Mouse (Mus musculus) hindbrain, postnatal 0 days (tissue): ENCODE data around the gene Npy. TPM values are rescaled to one million over a fixed set of nuclear protein-coding genes. Genes with fewer than 3 reads are reported as not detected.

Experiments
- ATAC-seq: fragments of 200-750 bp; cut with Nextera tagmentation; 2 replicates; pipeline ENCODE4 v1.8.0; 2017; ENCODE audit warnings: mild to moderate bottlenecking, moderate TSS enrichment, moderate library complexity
- DNase-seq: peaks from one replicate; pipeline ENCODE4 v3.0.0-alpha.2; 2015; ENCODE audit warnings: low spot score
- H3K27ac ChIP-seq: fragments of 300-500 bp; sonication (generic); 2 replicates; pipeline ENCODE4 v1.5.1; 2014; ENCODE audit warnings: mild to moderate bottlenecking
- H3K27me3 ChIP-seq: fragments of 300-500 bp; sonication (generic); 2 replicates; pipeline ENCODE4 v1.6.1; 2014; ENCODE audit warnings: low read length, mixed read lengths; ENCODE audit not compliant: insufficient read depth
- H3K36me3 ChIP-seq: fragments of 300-500 bp; sonication (generic); 2 replicates; pipeline ENCODE4 v1.6.1; 2014; ENCODE audit warnings: low read length, mixed read lengths; ENCODE audit not compliant: insufficient read depth
- H3K4me1 ChIP-seq: fragments of 300-500 bp; sonication (generic); 2 replicates; pipeline ENCODE4 v1.6.1; 2014; ENCODE audit warnings: antibody characterized with exemption, low read length, mixed read lengths; ENCODE audit not compliant: insufficient read depth
- H3K4me2 ChIP-seq: fragments of 300-500 bp; sonication (generic); 2 replicates; pipeline ENCODE4 v1.6.1; 2014; ENCODE audit warnings: low read depth, mild to moderate bottlenecking, low read length, moderate library complexity, mixed read lengths
- H3K4me3 ChIP-seq: fragments of 300-500 bp; sonication (generic); 2 replicates; pipeline ENCODE4 v1.5.1; 2014; ENCODE audit warnings: low read length
- H3K9ac ChIP-seq: fragments of 300-500 bp; sonication (generic); replicated peaks from 2 replicates; pipeline ENCODE4 v1.6.1; 2014; ENCODE audit warnings: mild to moderate bottlenecking, low read length, moderate library complexity, mixed read lengths
- H3K9me3 ChIP-seq: fragments of 300-500 bp; sonication (generic); 2 replicates; pipeline ENCODE4 v1.6.1; 2016; ENCODE audit warnings: low read length, mixed read lengths
- CTCF ChIP-seq: IDR thresholded peaks from 2 replicates; pipeline ENCODE4 v1.5.1; 2016; ENCODE audit warnings: antibody characterized with exemption, control low read depth, low read depth
- WGBS: fragments of 180-500 bp; shearing (Covaris S2); extraction: QIAGEN DNeasy Blood & Tissue Kit; methylation state at CpG from one replicate; pipeline ENCODE4 v1.1.7; 2014; 5-methylcytosine and 5-hydroxymethylcytosine counted together
- polyA plus RNA-seq: library from polyadenylated mRNA; unstranded; fragments of >200 nt; fragmentation: Nextera tagmentation; extraction: Ambion mirVana; gene quantifications from 2 replicates; pipeline ENCODE4 v1.2.1, GENCODE M21; 2015
- total RNA-seq: library from RNA; depleted of rRNA; stranded (reverse); fragments of >200 nt; gene quantifications from 2 replicates; pipeline ENCODE4 v1.2.3, GENCODE M21; 2014; rRNA removed

Npy gene
- total RNA-seq (74.4 and 117 TPM in 2 replicates), polyA plus RNA-seq (110 and 120 TPM in 2 replicates)

DNA sequence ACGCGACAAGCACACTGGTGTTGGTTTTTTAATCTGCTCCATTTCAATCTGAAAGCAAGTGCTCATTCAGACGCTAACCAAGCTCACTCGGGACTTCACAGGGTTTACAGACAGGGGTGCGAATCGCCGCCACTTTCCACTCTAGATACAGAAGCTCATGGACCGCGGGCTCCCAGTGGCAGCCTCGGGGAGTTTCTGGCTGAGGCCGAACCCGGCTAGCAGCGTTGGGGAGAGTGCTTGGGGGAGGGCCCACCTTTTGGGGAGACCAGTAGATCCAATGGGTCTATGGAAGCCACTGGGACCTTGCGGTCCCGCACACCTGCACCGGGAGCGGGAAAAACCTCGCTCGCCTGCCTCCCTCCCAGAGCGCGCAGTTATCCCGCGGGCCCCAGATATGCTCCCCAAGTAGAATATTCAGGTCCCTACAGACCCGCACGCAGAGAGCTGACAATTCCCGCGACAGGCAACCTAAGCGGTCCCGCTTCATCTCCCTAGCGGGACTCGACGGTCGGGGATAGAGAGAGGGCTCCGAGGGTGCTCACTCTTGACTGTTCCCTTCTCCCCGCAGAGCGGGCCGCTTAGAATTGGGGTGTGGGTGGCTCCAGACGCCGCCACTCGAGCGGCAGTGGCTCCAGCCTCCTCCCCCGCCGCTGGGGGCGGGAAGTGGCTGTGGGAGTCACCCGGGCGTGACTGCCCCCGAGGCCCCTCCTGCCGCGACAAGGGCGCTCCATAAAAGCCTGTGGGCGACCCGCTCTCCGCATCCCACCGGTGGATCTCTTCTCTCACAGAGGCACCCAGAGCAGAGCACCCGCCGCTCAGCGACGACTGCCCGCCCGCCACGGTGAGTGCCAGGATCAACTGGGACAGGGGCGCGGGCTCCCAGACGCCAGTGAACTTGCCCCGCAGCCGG, at the start of gene Npy:
TSS of gene Npy (plus strand) at position 750 of the 910 bp plus-strand sequence.
- H3K27me3 ChIP-seq, result peaks cover 18% of the 10 kb centered on the region
- peaks cover 9% of the 10 kb centered on the region; the same call in 1 of the 2 replicates for H3K4me1 ChIP-seq
- ATAC-seq (peak; percentile 67; the same call in 1 of the 2 replicates), DNase-seq (peak; percentile 24)
- peak within 1 kb of the TSS; percentile 71 for H3K4me2 ChIP-seq
- H3K9me3 ChIP-seq, result no peaks in the 10 kb centered on the region
- WGBS, result under 1% methylated on average over 61 of the region's 66 CpGs
- no peaks in the 10 kb centered on the region for H3K36me3 ChIP-seq
- H3K27ac ChIP-seq, result no peak within 1 kb of the TSS
- H3K4me3 ChIP-seq, result peak within 1 kb of the TSS; percentile 42
- TF ChIP-seq CTCF, result no peak
- no peak within 1 kb of the TSS; the same call in 1 of the 2 replicates for H3K9ac ChIP-seq

DNA sequence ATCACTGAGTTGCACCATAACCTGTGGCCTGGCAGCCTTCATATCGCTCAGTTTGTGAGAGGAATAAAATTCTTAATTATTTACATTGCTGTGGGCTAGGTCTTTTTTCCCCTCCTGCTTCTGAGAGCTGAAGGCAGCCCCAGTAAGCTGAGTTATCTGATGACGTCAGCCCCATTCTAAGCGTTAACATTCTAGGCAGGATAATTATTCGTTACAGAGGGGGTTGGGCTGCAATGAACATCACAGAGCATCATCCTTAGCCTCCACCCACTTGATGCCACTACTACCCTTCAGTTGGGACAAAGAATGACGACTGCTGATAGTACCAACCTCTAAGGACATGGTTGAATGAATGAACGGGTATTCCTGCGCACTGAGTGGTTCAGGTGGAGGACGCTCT, 47.5 kb upstream of the Npy start:
- no peak for ATAC-seq
- 62% methylated on average over 8 of the region's 8 CpGs for WGBS

DNA sequence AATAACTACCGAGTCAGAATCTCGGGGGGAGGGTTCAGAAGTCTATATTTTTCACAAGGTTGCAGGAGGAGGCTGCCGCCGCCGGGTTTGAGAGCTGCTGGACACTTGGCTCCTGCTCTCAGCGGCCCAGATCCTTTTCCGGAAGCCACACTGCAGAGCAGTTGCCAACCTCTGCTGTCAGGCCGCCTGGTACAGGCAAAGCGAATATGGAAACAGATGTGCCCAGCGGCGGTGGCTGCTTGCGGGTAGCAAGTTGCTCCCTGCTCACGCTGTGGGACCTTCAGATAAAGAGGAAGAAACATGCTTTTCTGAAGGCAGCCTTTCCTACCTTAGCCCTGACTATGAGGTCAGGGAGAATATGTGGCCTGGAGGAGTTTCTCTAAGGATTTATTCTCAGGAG, 44.4 kb upstream of the Npy start:
- DNase-seq (peak; percentile 18), ATAC-seq (no peak)
- no peak overlapping the region for H3K4me2 ChIP-seq
- no peaks in the 10 kb centered on the region for H3K27me3 ChIP-seq
- TF ChIP-seq CTCF, result no peak
- WGBS, result 58% methylated on average over 13 of the region's 13 CpGs
- H3K36me3 ChIP-seq, result no peaks in the 10 kb centered on the region
- H3K4me1 ChIP-seq, result peaks cover 4% of the 10 kb centered on the region; the same call in 1 of the 2 replicates
- no peaks in the 10 kb centered on the region for H3K9me3 ChIP-seq
- no peak overlapping the region for H3K9ac ChIP-seq
- no peak overlapping the region for H3K4me3 ChIP-seq
- H3K27ac ChIP-seq, result no peak overlapping the region

More for the DNA sequence above, 47.5 kb upstream of the Npy start:
- Histone ChIP-seq H3K36me3 (no peaks in the 10 kb centered on the region), H3K27ac (no peak overlapping the region), H3K4me1 (peaks cover 4% of the 10 kb centered on the region; the same call in 1 of the 2 replicates), H3K4me3 (no peak overlapping the region), H3K9ac (no peak overlapping the region), H3K9me3 (no peaks in the 10 kb centered on the region), H3K27me3 (no peaks in the 10 kb centered on the region), H3K4me2 (no peak overlapping the region)
- DNase-seq, result no peak
- TF ChIP-seq CTCF, result no peak

DNA sequence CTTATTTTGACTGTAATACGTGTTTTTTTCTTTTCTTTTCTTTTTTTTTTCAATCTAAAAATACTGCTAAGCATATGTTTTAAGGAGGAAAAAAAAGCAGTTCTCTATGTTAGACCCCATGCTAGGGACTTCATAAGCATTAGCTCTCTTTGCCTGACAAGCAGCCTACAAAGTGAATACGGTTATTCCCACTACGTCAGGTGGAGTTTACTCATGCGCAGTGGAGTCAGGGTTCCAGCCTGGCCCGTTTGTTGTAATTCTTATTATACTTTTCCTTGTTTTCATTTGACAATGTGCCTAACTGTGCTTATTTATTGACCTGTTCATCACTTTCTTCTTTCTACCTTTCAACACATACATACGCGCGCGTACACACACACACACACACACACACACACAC, 43.8 kb upstream of the Npy start:
- DNase-seq, result no peak

DNA sequence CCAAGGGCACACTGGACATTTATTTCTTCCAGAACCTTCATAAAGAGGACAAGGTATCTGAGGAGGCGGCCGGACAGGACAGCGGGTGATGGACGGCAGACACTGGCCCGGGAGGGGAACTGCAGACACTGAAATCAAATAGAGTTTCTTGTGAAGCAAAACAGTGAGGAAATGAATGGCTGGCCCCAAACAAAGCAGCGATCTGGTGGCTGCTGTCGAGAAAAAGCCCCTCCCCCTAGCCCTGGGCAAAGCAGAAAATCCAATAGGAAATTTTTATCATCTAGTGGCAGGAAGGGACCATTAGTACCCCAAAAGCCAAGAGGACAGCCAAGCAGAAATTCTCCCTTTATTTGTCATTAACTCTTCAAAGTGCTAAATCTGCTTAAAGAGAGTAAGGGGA, 42.9 kb upstream of the Npy start:
- Histone ChIP-seq H3K27ac (no peak overlapping the region), H3K4me2 (no peak overlapping the region), H3K36me3 (no peaks in the 10 kb centered on the region), H3K9ac (no peak overlapping the region), H3K4me1 (peaks cover 4% of the 10 kb centered on the region; the same call in 1 of the 2 replicates), H3K27me3 (no peaks in the 10 kb centered on the region), H3K4me3 (no peak overlapping the region), H3K9me3 (no peaks in the 10 kb centered on the region)
- WGBS, result 13% methylated on average over 7 of the region's 7 CpGs
- DNase-seq (no peak), ATAC-seq (no peak)
- TF ChIP-seq CTCF, result no peak

More for the DNA sequence above, 43.8 kb upstream of the Npy start:
- H3K4me3 ChIP-seq, result no peak overlapping the region
- H3K4me1 ChIP-seq, result peaks cover 4% of the 10 kb centered on the region; the same call in 1 of the 2 replicates
- ATAC-seq, result no peak
- no peaks in the 10 kb centered on the region for H3K27me3 ChIP-seq
- TF ChIP-seq CTCF, result no peak
- no peaks in the 10 kb centered on the region for H3K36me3 ChIP-seq
- no peak overlapping the region for H3K9ac ChIP-seq
- H3K9me3 ChIP-seq, result no peaks in the 10 kb centered on the region
- no peak overlapping the region for H3K4me2 ChIP-seq
- 79% methylated on average over 9 of the region's 9 CpGs for WGBS
- no peak overlapping the region for H3K27ac ChIP-seq

DNA sequence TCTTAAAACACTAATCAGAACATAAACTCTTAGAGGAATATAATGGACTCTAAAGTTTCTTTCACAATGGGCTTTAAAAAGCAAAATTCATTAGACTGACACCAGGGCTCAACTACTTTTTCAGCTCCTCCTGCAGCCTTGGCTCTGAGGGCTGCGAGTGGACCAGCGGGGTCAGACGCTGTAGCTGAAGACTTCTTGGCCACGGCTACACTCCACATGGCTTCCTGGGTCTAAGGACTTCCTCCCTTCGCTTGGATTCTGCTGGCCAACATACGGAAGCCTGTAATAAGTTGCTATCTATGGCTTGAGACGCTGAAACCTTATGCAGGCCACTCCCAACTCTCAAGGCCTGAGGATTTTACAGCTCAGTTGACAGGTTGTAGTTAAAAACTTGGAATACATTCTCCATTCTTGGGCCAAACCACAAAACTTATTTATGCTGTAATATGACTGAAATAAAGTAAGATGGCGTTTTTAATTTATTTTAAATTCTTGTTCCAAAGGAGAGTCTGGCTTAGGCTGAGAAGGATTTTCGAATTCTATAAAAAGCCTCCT, 41.6 kb upstream of the Npy start:
- ATAC-seq, result no peak
- 93% methylated on average over 9 of the region's 9 CpGs for WGBS
- DNase-seq, result no peak

More for the DNA sequence above, 41.6 kb upstream of the Npy start:
- Histone ChIP-seq H3K9ac (no peak overlapping the region), H3K27ac (no peak overlapping the region), H3K9me3 (no peaks in the 10 kb centered on the region), H3K27me3 (no peaks in the 10 kb centered on the region), H3K36me3 (no peaks in the 10 kb centered on the region), H3K4me3 (no peak overlapping the region), H3K4me1 (peaks cover 4% of the 10 kb centered on the region; the same call in 1 of the 2 replicates), H3K4me2 (no peak overlapping the region)
- TF ChIP-seq CTCF, result no peak
